Mouse (Mus musculus): ENCODE data around the gene Hist1h2af. TPM values are rescaled to one million over a fixed set of nuclear protein-coding genes. Genes with fewer than 3 reads are reported as not detected.

The Hist1h2af gene
- polyA plus RNA-seq, 1 experiment from 2014 or later = 3.3 TPM

DNA sequence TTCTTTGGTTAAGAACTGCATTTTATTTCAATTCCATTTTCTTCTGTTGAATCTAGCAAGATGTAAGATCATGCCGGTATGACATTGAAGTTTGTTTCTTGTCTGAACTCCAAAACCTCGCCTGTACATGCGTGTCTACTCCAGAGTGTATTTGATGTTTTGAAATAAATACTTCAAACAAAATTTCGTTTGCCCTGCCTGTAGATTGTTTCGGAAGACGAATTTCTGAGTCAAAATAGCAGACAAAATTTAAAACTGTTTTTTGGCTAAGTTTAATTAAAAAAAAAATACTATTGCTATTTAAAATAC, 15.5 kb upstream of the Hist1h2af start:
- Histone ChIP-seq H3K36me3 (ENCODE audit: insufficient read depth, low read length) (no peaks in the 10 kb centered on the region), H3K4me3 (replicated peaks; ENCODE audit: low read depth, low read length) (peak overlapping the region; percentile 50), H3K27me3 (ENCODE audit: insufficient read depth, low read length) (no peaks in the 10 kb centered on the region), H3K9me3 (replicated peaks; ENCODE audit: low read length) (no peaks in the 10 kb centered on the region), H3K9ac (ENCODE audit: low read depth, low read length) (no peak overlapping the region), H3K4me1 (replicated peaks; ENCODE audit: insufficient read depth, low read length) (no peaks in the 10 kb centered on the region), H3K27ac (no peak overlapping the region), H3K4me2 (ENCODE audit: low read length) (peak overlapping the region; percentile 53)
- WGBS = 0% methylated on average over 6 of the region's 6 CpGs
- ATAC-seq (replicated peaks; ENCODE audit: low FRiP score, low read depth) (no peak), DNase-seq (ENCODE audit: low spot score) (no peak)
- TF ChIP-seq CTCF (IDR thresholded peaks at IDR 0.05; ENCODE audit: low read depth) = no peak

DNA sequence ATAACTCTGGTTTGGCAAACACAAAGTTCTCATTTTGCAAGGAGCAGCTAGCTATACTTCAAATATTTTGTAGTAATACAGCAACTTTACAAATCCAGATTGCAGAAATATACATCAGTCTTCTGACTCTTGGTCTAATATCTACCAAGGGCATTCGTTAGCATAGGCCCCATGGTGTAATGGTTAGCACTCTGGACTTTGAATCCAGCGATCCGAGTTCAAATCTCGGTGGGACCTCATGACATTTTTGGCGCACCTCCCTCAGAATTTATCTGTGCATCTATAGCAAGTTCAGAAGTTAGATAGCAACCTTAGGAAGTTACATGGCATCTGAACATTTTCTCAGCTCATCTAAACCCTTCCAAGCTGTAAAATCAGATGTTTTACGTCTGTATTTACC, 14.8 kb upstream of the Hist1h2af start:
- DNase-seq (ENCODE audit: low spot score) = peak; percentile 80
- ATAC-seq (replicated peaks; ENCODE audit: low FRiP score, low read depth) = 0 out of 2 replicates have a peak, but pooled peaks have one; percentile 33

DNA sequence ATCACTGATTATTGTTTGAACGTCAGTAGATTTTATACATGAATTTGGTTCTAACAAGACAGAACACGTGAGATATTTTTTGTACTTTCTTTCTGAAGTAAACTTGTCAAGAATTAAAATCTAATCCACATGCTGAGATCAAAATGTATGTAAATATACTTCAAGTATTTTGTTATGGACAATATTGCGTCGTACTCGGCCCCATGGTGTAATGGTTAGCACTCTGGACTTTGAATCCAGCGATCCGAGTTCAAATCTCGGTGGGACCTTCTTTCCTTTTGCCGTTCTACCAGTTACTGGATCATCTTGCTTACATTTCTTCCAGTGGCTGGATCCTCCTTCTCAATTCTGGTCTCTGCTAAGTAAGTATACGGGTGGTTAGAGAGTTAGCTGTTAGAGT, 14.3 kb upstream of the Hist1h2af start:
- ATAC-seq (replicated peaks; ENCODE audit: low FRiP score, low read depth) = peak; percentile 49
- Histone ChIP-seq H3K27ac (no peak overlapping the region), H3K4me2 (ENCODE audit: low read length) (peak overlapping the region; percentile 53), H3K9ac (ENCODE audit: low read depth, low read length) (0 out of 2 replicates have a peak overlapping the region, but pooled peaks have one; percentile 14), H3K27me3 (ENCODE audit: insufficient read depth, low read length) (no peaks in the 10 kb centered on the region), H3K4me3 (replicated peaks; ENCODE audit: low read depth, low read length) (peak overlapping the region; percentile 50), H3K36me3 (ENCODE audit: insufficient read depth, low read length) (no peaks in the 10 kb centered on the region), H3K9me3 (replicated peaks; ENCODE audit: low read length) (no peaks in the 10 kb centered on the region), H3K4me1 (replicated peaks; ENCODE audit: insufficient read depth, low read length) (no peaks in the 10 kb centered on the region)
- WGBS = 2% methylated on average over 10 of the region's 10 CpGs
- peak; percentile 88 for DNase-seq (ENCODE audit: low spot score)
- no peak for TF ChIP-seq CTCF (IDR thresholded peaks at IDR 0.05; ENCODE audit: low read depth)

More for the DNA sequence above, 14.8 kb upstream of the Hist1h2af start:
- Histone ChIP-seq H3K4me3 (replicated peaks; ENCODE audit: low read depth, low read length) (peak overlapping the region; percentile 50), H3K27me3 (ENCODE audit: insufficient read depth, low read length) (no peaks in the 10 kb centered on the region), H3K9ac (ENCODE audit: low read depth, low read length) (0 out of 2 replicates have a peak overlapping the region, but pooled peaks have one; percentile 14), H3K4me2 (ENCODE audit: low read length) (peak overlapping the region; percentile 53), H3K27ac (no peak overlapping the region), H3K9me3 (replicated peaks; ENCODE audit: low read length) (no peaks in the 10 kb centered on the region), H3K4me1 (replicated peaks; ENCODE audit: insufficient read depth, low read length) (no peaks in the 10 kb centered on the region), H3K36me3 (ENCODE audit: insufficient read depth, low read length) (no peaks in the 10 kb centered on the region)
- WGBS = under 1% methylated on average over 6 of the region's 6 CpGs
- TF ChIP-seq CTCF (IDR thresholded peaks at IDR 0.05; ENCODE audit: low read depth) = no peak

DNA sequence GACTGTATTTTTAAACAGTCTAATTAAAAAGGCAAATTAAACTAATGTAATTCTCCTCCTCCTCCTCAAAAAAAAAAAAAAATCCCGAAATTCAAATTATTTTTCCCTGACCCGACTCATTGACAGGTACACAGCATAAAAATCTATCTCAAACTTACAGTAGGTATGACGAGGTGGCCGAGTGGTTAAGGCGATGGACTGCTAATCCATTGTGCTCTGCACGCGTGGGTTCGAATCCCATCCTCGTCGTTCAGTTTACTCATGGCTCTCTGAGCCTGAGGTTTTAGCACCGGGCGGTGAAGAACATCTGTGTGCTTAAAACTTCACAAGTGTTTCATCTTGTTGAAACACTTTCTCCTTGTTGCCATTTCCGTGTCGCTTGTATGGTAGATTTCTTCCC, 12.0 kb upstream of the Hist1h2af start:
- TF ChIP-seq CTCF (IDR thresholded peaks at IDR 0.05; ENCODE audit: low read depth) = no peak
- Histone ChIP-seq H3K4me3 (replicated peaks; ENCODE audit: low read depth, low read length) (no peak overlapping the region), H3K9ac (ENCODE audit: low read depth, low read length) (no peak overlapping the region), H3K27me3 (ENCODE audit: insufficient read depth, low read length) (no peaks in the 10 kb centered on the region), H3K4me1 (replicated peaks; ENCODE audit: insufficient read depth, low read length) (no peaks in the 10 kb centered on the region), H3K36me3 (ENCODE audit: insufficient read depth, low read length) (no peaks in the 10 kb centered on the region), H3K9me3 (replicated peaks; ENCODE audit: low read length) (no peaks in the 10 kb centered on the region), H3K27ac (no peak overlapping the region), H3K4me2 (ENCODE audit: low read length) (peak overlapping the region; percentile 21)
- 2% methylated on average over 14 of the region's 14 CpGs for WGBS
- ATAC-seq (replicated peaks; ENCODE audit: low FRiP score, low read depth) = no peak
- DNase-seq (ENCODE audit: low spot score) = peak; percentile 74

DNA sequence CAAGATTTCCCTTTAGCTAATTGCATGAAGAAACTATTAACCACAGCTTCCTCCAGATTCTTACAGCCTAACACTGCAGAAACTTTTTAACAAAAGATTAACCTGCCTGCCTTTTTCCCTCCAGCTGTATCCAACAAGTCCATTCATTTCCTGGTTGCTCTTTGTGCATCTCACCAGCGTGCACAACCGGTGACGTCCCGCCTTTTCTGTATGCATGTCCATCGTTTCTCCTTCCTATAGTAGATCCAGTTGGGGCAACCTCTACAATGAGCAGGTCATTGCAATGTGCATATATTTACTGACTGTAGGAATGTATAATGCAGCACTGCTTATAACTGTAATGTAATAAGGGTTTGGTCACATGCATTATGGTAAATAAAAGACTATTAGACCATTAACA, 9.7 kb upstream of the Hist1h2af start:
- H3K27ac ChIP-seq = no peak overlapping the region
- no peaks in the 10 kb centered on the region for H3K27me3 ChIP-seq (ENCODE audit: insufficient read depth, low read length)
- no peak overlapping the region for H3K4me2 ChIP-seq (ENCODE audit: low read length)
- no peaks in the 10 kb centered on the region for H3K4me1 ChIP-seq (replicated peaks; ENCODE audit: insufficient read depth, low read length)
- ATAC-seq (replicated peaks; ENCODE audit: low FRiP score, low read depth) (no peak), DNase-seq (ENCODE audit: low spot score) (no peak)
- H3K4me3 ChIP-seq (replicated peaks; ENCODE audit: low read depth, low read length) = no peak overlapping the region
- no peaks in the 10 kb centered on the region for H3K36me3 ChIP-seq (ENCODE audit: insufficient read depth, low read length)
- H3K9ac ChIP-seq (ENCODE audit: low read depth, low read length) = no peak overlapping the region
- TF ChIP-seq CTCF (IDR thresholded peaks at IDR 0.05; ENCODE audit: low read depth) = no peak
- WGBS = 47% methylated on average over 5 of the region's 5 CpGs
- H3K9me3 ChIP-seq (replicated peaks; ENCODE audit: low read length) = no peaks in the 10 kb centered on the region

DNA sequence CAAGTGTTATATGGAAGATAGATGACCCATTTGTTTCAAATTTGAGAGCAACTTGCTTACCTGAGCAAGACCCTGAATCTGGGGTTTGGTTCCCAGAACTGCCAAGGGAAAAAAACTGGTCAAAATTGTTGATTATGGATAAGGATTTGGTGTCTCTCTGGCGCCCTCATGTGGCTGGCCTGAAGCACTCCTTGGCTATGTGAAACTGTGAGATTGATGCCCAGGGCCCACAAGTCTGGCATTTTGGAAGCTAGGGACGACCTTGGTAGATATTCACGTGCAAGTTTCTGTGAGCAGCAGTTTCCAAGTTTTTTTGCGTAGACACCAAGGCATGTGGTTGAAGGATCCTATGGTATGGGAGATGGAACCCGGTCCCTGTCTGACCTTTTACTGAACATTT, 9.1 kb upstream of the Hist1h2af start:
- Histone ChIP-seq H3K9ac (ENCODE audit: low read depth, low read length) (no peak overlapping the region), H3K36me3 (ENCODE audit: insufficient read depth, low read length) (no peaks in the 10 kb centered on the region), H3K4me2 (ENCODE audit: low read length) (no peak overlapping the region), H3K27ac (no peak overlapping the region), H3K9me3 (replicated peaks; ENCODE audit: low read length) (no peaks in the 10 kb centered on the region), H3K4me3 (replicated peaks; ENCODE audit: low read depth, low read length) (no peak overlapping the region), H3K27me3 (ENCODE audit: insufficient read depth, low read length) (no peaks in the 10 kb centered on the region), H3K4me1 (replicated peaks; ENCODE audit: insufficient read depth, low read length) (no peaks in the 10 kb centered on the region)
- WGBS = 11% methylated on average over 5 of the region's 5 CpGs
- DNase-seq (ENCODE audit: low spot score) (peak; percentile 89), ATAC-seq (replicated peaks; ENCODE audit: low FRiP score, low read depth) (no peak)
- TF ChIP-seq CTCF (IDR thresholded peaks at IDR 0.05; ENCODE audit: low read depth) = peak; percentile 91

DNA sequence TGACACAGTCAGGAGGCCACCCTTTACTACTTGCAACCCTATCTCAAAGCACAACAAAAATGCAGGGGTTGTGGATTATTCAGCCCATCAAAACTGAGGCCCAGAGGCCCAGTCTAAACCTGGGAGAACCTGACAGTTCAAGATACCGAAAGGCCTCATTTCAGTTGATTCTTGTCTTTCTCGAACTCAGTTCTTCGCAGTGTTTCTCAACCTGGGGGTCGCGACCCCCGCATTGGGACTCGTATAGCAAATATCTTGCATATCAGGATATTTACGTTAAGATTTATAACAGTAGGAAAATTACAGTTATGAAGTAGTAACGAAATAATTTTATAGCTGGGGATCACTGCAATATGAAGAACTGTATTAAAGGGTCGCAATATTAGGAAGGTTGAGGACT, 7.8 kb upstream of the Hist1h2af start:
- Histone ChIP-seq H3K9me3 (replicated peaks; ENCODE audit: low read length) (no peaks in the 10 kb centered on the region), H3K27ac (no peak overlapping the region), H3K4me3 (replicated peaks; ENCODE audit: low read depth, low read length) (peak overlapping the region; percentile 37), H3K36me3 (ENCODE audit: insufficient read depth, low read length) (no peaks in the 10 kb centered on the region), H3K4me2 (ENCODE audit: low read length) (peak overlapping the region; percentile 57), H3K27me3 (ENCODE audit: insufficient read depth, low read length) (no peaks in the 10 kb centered on the region), H3K4me1 (replicated peaks; ENCODE audit: insufficient read depth, low read length) (no peaks in the 10 kb centered on the region), H3K9ac (ENCODE audit: low read depth, low read length) (no peak overlapping the region)
- no peak for ATAC-seq (replicated peaks; ENCODE audit: low FRiP score, low read depth)
- no peak for DNase-seq (ENCODE audit: low spot score)
- no peak for TF ChIP-seq CTCF (IDR thresholded peaks at IDR 0.05; ENCODE audit: low read depth)
- 2% methylated on average over 10 of the region's 10 CpGs for WGBS

Measured in kidney, postnatal 0 days (tissue).